Mouse (Mus musculus): ENCODE results near the gene Gm813.
"Not testable (repeated sequence)": the region's sequence is repeated elsewhere in the genome, so short reads cannot be mapped to it uniquely, and the experiment has no call there.

Gm813 gene

DNA sequence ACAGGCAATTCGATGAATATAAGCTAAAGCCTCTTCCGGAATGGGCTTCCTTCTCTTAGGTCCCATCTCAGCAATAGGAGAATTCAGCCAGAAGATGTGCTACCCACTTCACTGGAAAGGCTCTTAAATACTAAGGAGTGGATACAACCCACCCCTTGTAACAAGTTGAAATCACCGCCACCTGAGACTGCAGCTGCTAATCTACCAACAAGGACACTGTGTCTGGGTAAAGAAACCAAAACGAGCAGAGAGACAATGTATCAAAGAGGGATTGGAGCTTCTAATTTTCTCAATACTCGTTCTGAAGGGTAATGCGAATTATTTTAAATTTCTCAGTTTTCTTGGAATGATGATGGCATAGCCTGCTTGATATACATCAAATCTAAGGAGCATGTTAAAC is at the start of gene Gm813:
Gene Gm813, minus strand, starts transcription at position 101 of the 400 bp plus-strand sequence.
- DNase-seq (ENCODE audit: low spot score), result no peak

DNA sequence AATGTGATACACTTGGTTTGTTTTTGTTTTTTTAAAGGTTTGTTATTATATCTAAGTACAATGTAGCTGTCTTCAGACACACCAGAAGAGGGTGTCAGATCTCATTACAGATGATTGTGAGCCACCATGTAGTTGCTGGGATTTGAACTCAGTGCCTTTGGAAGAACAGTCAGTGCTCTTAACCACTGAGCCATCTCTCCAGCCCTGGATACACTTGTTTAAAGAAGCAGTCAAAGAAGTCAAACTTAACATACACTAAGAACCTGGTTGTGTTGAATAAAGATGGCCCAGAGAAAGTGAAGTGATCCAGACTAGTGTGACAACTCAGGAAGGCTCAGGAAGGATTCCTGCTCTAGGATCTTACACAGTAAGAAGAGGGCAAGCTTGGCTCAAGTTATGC is 48.4 kb upstream of the Gm813 start:
- DNase-seq (ENCODE audit: low spot score), result not testable (repeated sequence)

DNA sequence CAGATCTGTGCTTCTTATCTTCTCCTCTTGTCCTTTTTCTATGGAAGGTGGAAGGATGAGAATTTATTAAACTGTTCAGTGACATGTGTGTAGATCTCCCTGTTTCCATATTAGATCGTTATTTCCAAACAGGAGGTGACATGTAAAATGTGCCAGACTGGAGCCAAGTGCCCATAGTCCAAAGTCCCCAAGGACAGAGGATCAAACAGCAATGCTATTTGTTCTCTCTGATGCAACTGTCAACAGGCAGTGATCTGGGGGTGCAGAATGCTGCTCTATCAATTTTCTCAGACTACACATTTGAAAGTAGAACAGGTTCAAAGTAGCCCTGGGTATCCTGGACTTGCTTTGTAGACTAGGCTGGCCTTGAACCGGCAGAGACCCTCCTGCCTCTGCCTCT is 47.0 kb upstream of the Gm813 start:
- DNase-seq (ENCODE audit: low spot score), result no peak

DNA sequence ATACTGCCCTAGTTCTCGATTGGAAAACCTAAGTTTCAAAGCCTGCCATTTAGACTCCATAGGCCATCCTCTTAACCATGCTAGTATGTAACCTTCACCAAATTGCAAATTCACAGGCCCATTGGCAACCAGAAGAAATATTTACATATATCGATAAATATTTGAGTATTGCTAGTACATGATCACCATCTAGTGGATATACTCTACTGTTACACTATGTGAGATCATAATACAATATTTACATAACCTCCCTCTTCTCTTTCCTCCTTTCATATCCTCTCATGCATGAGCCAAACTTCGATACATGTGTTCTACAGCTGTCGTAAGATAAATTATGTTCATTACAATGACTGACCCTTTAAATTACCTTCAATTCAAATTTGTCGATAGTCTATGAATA is 46.2 kb upstream of the Gm813 start:
- no peak for DNase-seq (ENCODE audit: low spot score)

DNA sequence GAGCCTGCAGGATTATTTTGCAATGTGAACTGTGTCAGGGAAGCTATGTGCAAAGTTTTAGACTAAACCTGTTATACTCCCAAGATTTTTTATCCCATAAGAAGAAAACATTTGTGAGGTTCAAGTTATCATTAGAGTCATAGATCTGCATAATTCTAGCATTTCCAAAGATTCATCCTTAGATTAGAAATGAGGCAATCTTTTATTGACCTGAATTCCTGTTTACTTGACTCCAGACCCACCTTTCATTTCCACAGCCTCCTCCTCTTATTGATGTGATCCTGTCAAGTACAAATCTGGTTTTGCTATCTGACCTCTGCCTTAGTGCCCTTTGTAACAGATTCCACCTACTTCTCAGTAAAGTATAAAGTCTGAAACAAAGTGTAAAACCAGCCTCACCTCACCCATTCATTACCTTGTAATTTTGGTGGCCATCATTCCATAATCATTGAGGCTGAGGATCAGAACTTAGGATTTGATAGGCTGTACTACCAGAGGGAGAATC is 45.6 kb upstream of the Gm813 start:
- DNase-seq (ENCODE audit: low spot score), result no peak

DNA sequence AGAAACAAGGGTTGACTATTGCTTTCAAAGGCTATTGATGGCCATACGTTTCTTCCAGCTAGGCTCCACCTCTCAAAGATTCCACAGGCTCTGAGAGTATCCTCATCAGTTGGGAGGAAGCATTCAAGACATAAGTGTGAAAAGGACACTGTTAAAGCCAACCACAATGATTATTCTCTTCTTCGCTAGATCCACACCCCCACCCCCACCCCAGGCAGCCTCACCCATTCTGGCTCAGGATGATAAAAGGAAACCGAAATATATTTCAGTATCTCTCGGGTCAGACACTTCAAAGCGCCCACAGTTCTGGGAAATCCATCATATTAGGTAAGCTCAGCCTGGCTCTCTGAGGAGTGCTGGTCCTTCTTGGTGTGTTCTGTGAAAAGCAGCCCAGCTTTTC is 45.0 kb upstream of the Gm813 start:
- DNase-seq (ENCODE audit: low spot score), result no peak

DNA sequence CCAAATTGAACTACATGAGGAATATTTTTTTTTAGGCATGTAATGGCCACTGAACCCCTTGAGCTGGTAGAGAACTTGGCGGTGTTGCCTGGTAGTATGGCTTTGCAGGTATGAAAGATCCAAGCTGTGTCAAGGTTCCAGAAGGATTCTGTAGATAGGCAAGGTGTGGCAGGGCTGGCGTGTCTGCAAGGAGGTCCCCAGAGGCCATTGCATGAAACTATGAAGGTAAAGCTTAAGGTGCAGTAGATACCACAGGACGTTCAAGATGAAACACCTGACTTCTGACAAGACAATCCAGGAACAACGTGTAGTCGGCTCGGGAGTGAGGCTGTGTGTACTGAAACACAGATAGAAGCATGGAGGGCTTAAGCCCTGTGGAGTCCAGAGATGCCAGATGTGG is 41.9 kb upstream of the Gm813 start:
- DNase-seq (ENCODE audit: low spot score), result no peak

DNA sequence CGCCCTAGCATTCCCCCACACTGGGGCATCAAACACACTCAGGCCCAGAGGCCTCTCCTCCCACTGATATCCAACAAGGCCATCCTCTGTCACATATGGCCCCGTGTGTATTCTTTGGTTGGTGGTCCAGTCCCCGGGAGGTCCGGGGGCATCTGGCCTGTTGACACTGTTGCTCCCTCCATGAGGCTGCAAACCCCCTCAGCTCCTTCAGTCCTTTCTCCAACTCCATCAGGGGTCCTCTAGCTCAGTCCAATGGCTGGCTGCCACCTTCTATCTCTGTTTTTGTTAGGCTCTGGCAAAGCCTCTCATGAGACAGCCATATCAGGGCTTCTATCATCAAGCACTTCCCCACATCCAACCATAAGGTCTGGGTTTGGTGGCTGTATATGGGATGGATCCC is 39.7 kb upstream of the Gm813 start:
- no peak for DNase-seq (ENCODE audit: low spot score)

DNA sequence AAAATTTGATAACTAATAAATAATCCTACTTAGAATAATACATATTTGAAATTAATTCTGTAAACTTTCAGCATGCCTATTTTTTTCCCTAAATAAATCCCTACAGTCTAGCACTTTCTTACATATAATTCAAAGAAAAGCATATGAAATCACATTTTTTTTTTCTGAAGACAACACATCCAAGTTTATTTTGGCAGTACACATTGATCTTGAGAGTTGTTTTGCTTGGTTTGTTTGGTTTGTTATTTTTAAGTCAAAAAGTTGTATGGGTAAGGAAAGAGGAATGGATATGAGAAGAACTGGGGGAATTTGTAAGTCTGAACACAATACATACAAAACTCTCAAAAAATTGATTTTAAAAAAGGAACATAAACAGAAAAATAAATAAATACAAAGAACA is 39.0 kb upstream of the Gm813 start:
- DNase-seq (ENCODE audit: low spot score), result no peak

DNA sequence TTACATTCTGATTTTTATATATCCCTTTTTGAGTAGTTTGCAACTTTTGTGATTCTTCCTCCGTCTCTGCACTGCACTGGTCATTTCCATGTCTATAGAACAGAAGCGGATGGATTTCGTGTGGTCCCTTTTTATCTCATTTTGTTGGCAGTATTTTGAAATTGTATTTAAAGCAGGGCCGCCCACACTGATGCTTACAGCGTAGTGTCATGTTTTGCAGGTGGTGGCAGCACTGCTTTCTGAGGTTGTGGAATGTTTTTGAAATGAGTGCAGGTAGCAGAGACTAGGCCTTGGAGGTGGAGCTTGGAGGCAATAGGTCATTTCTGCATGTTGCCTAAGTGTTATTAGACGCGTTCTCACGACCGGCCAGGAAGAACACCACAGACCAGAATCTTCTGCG is 33.2 kb upstream of the Gm813 start:
- no peak for DNase-seq (ENCODE audit: low spot score)

DNA sequence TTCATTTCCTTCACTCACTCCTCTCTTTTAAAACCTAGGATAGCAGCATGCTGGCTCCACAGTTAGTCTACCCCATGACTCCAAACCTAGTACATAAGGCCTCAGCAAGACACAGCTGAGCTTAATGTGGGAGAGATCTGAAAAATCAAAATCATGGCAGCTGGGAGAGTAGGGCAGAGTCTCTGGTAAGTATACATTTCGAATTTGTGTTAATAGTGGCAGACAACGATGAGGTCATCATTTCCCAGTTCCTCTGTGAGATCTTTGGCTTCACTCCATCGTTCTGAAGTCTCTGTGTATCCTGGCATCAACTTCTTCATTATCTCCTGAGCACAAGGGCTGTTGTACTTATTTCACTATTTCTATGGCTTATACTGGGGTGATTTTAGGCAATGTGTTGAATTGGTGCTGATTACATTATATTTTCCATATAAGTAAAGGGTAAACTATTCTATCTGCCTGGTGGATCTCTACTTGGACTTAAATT is 22.0 kb upstream of the Gm813 start, which contains the start of gene E330017A01Rik:
Gene E330017A01Rik, minus strand, starts transcription at position 51 of the 487 bp plus-strand sequence.
- DNase-seq (ENCODE audit: low spot score), result no peak

DNA sequence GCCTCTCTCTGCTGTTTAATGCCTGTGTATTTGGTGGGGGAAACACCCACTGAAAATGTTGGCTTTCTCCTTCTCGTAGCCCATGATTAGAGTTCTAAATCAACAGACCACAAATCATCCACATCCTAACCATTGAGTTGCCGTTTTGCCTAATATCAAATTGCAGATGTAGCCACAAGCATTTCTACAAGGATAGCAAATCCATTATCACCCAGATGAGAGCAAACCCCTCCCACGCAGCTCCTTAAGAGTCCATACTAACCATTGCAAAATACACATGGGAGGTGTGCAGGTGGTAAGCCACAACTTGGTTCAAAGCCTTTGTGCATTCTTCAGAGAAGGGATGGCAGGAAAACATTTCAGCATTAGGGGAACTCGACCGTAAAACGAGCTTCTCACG is 21.2 kb upstream of the Gm813 start:
- DNase-seq (ENCODE audit: low spot score), result no peak

DNA sequence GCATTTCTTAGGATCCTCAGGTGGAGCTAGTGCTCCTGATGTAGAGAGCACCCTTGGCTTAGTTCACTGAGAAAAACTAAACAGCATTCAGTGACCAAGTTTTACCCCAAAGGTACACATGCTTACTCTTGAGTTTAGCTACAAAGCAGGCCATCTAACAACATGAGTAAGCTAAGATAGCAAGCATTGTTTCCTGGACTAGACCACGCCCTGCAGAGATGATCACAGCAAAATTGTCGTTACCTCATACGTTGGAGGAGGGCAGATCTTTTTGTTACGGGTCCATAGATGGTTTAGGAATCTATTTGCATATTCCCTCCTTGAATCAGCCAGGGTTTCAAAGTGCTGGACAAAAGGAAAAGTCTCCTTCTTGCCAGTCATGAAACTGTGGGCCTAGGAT is 20.7 kb upstream of the Gm813 start:
- no peak for DNase-seq (ENCODE audit: low spot score)

DNA sequence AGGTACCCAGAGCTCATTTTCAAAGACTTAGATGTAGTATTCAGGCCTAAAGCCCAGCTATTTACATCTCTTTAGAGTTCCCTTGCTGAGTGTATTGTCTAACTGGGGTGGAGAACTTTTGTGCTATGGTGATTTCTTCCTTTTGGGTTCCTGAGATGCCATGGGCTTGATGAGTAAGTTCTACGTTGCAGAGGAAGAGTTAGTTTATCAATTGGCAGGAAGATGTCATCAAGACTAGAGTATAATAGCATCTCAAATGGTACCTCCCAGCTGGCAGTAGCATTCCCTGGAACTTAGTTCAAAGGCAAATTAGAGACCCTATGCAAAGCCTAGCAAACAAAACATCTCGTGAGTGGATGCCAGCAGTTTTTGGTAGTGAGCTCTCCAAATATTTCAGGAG is 19.1 kb upstream of the Gm813 start:
- no peak for DNase-seq (ENCODE audit: low spot score)

DNA sequence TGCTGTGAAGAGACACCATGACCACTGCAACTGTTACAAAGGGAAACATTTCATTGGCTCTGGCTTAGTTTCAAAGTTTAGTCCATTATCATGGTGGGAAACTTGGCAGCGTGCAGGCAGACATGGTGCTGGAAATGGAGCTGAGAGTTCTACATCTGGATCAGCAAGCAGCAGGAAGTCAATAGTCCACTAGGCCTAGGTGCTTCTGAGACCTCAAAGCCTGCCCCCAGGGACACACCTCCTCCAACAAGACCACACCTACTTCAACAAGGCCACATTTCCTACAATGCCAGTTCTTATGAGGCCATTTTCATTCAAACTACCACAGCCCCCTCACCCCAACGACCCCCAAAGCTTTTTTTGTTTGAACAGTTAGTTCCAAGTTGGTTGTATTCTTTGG is 13.0 kb upstream of the Gm813 start:
- no peak for DNase-seq (ENCODE audit: low spot score)

DNA sequence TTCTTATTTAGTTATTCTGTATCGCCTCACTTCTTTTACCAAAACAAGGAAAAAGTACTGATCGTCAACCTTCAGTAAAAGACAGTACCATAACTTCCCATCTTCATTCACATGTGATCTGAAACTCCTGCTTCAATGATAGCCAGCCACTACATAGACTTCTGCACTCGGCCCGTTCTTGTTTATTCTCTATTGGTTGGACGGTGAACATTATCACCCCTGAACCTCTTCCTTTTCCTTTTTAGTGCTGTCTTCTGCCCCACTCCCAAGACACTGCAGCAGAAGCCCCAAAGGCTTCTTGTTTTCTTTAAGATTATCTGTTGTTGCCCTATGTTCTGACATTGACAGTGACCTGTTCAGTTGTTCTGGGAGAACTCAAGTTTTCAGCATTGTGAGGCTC is 12.2 kb upstream of the Gm813 start:
- no peak for DNase-seq (ENCODE audit: low spot score)

DNA sequence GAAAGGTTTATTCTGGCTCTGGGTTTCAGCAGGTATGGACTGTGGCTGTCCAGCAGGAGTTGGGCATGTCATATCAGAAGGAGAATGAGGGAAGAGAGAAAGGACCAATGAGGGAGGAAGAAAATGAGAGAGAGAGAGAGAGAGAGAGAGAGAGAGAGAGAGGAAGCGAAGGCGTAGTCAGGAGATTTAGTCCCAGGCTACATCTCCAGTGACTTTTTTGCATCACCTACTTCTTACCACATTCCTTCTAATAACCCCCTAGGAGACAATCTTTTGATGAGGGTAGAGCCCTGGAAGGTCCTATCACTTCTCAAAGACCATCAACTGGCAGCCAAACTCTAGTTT is 11.5 kb upstream of the Gm813 start:
- no peak for DNase-seq (ENCODE audit: low spot score)

DNA sequence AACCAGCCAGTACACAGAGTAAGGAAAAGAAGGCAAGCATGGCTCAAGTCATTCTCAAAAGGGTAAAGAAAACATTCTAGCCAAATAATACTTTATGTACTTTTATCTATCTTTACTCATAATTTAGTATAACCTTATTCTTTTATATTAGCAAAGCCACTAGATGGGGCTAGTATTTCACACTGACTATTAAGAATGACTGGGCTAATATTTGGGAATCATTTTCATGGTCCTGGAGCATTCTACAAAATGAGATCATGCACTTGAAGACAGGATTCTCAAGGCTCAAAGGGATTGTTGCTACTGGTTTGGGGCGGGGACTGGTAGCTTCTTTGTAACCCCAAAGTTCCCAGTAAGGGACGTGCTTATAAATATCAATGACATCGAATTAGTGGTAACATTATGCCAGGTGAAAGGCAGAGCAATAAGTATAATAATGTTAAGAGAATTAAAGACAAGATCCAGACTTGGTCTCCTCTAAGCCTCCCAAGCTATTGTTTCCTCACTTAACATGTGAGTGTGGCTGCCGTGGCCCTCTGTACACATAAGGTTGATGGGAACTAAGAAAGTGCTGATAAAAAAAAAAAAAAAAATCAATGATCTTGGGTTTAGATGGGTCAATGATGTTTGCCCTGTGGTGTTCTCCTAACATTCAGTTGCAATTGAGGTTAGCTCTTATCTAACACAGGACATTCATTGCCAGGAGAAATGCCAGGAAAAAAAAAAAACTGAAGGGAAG is 11.0 kb upstream of the Gm813 start:
- DNase-seq (ENCODE audit: low spot score), result no peak

DNA sequence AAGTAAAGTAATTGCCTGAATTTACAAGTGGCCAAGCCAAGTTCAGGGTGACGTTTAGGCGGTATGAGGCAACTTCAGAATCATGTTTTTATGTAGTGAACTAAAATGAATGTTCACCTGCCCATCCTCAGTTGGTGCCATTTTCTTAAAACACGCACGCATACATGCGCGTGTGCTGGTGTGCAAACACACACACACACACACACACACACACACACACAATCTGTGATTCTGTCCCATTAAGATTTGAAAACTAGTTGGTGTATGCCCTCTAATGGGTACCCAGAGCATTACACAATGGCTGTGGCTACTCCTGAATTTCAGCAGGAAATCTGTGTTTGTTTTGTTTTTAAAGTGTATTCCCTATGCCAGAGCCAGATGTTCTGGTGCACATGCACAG is 7.2 kb upstream of the Gm813 start:
- peak; percentile 15 for DNase-seq (ENCODE audit: low spot score)

DNA sequence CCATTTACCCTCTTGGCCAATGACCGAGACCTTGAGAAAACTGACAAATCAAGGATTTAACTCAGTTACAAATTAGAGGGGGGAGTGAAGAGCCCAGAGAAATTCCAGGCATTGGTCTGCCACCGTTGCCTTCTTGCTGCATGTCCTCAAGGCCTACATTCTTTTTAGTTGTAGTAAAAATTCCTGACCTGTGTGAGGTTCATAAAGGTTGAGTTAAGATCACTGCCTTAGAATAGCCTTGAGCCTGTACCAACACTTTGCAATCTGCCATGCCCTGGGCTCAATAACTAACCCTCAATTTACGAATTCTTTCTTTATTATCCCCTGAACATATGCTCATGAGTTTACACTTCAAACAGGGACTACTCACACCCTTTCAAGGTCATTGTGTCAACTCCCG is 6.3 kb upstream of the Gm813 start:
- no peak for DNase-seq (ENCODE audit: low spot score)

DNA sequence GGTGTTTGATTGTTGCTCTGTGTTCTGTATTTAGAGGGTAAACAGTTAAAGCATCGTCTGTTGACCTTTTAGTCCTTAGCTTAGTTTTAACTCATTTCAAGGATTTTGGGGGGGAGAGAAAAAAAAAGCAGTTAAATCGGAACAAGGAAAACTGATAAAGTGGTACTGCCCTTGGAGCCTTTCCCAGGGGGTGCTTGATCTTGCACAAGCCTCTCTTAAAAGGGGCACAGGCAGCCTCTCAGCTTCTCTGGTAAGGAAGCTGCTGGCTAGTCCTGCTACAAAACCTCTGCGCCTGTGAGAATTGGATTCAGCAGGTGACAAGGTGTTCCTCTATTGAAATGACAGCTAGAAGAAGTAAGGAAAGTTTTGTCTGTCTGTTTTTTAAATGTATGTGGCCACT is 5.6 kb upstream of the Gm813 start:
- no peak for DNase-seq (ENCODE audit: low spot score)

DNA sequence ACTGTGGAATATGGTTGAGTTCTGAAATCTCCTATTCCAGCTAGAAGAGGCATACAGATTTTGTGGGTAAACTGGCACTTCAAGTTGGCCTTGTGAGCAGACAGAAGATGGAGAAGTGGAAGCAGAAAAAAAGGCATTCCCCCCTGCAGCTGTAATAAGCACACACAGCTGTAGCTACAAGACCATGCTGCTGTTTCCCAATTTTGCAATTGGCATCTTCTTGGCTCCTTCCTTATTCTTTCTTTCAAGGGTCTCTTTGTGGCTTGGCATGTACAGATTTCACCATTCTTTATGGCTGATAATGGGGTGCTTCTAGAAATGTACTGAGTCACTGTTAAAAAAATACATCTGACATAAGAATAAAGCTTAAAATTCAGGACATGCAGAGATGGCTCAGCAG is 568 bp upstream of the Gm813 start:
- no peak for DNase-seq (ENCODE audit: low spot score)

DNA sequence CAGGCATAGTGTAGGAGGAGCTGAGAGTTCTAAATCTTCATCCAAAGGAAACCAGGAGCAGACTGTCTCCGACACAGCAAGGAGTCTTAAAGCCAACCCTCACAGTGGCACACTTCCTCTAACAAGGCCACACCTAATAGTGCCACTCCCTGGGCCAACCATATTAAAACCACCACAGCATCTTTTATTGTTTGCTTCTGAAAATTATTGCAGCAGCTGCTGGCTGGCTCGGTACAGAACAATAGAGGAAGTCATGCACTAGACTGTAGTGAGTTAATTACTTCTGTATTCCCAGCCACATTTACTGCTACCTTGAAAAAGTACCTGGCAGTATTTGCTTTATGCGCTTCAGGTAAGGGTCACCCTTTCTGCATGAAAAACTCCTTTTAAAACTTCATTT is 3.8 kb downstream of the Gm813 start:
- DNase-seq (ENCODE audit: low spot score), result no peak

DNA sequence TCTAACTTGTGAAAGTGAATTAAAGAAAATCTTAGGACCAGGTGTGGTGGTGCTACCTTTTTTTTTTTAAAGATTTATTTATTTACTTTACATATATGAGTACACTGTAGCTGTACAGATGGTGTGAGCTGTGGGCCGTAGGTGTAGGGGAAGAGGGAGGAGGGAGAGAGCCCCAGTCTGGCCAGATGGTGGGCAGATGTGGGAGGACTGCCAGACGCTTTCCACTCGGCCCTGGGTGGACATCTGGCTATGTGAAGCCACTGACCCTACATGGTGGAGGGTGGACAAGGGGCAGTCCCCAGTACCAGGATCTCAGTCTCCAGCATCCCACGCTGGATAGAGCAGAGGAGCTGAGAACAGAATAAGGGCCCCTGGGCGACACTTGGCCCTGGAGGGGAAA is 9.7 kb downstream of the Gm813 start:
- DNase-seq (ENCODE audit: low spot score), result no peak
